Mouse (Mus musculus) myocyte (in vitro differentiated cells): Measurements from ENCODE around the gene Atad3a. TPM values are rescaled to one million over a fixed set of nuclear protein-coding genes. Genes with fewer than 3 reads are reported as not detected.
"Not testable (repeated sequence)": the region's sequence is repeated elsewhere in the genome, so short reads cannot be mapped to it uniquely, and the experiment has no call there.

ENCODE experiments used
- H3K27me3 ChIP-seq: one replicate; pipeline ENCODE4 v1.6.1; 2011; ENCODE audit not compliant: control insufficient read depth, insufficient read depth, insufficient read length
- H3K36me3 ChIP-seq: one replicate; pipeline ENCODE4 v1.6.1; 2011; ENCODE audit not compliant: control insufficient read depth, insufficient read depth
- H3K4me2 ChIP-seq: one replicate; pipeline ENCODE4 v1.6.1; 2011; ENCODE audit warnings: low read depth, control low read depth
- H3K4me3 ChIP-seq: one replicate; pipeline ENCODE4 v1.5.1; 2011; ENCODE audit warnings: mild to moderate bottlenecking, control low read depth, moderate library complexity
- H3K79me2 ChIP-seq: one replicate; pipeline ENCODE4 v1.6.1; 2011; ENCODE audit not compliant: control insufficient read depth, insufficient read depth
- H3ac ChIP-seq: one replicate; pipeline ENCODE4 v1.6.1; 2011; ENCODE audit not compliant: control insufficient read depth, insufficient read length
- CEBPB ChIP-seq: IDR thresholded peaks from 2 replicates; pipeline ENCODE4 v1.6.1; 2011; ENCODE audit warnings: mild to moderate bottlenecking, moderate library complexity; ENCODE audit not compliant: poor library complexity, insufficient read depth, severe bottlenecking
- E2F4 ChIP-seq: IDR thresholded peaks from one replicate; pipeline ENCODE4 v1.6.1; 2011; ENCODE audit warnings: mild to moderate bottlenecking, control low read depth, moderate library complexity; ENCODE audit not compliant: insufficient read depth
- MAX ChIP-seq: IDR thresholded peaks from one replicate; pipeline ENCODE4 v1.6.1; 2011; ENCODE audit warnings: low read depth, mild to moderate bottlenecking, control low read depth
- MYOD1 ChIP-seq, 3 experiments: IDR thresholded peaks; one replicate each; pipeline ENCODE4 v1.6.1; 2011; ENCODE audit warnings: control low read depth in 2 of 3, low read depth in 2 of 3, mild to moderate bottlenecking in 2 of 3, moderate library complexity in 1 of 3; ENCODE audit not compliant: insufficient read length in 2 of 3, control insufficient read depth in 1 of 3
- MYOG ChIP-seq, 3 experiments: IDR thresholded peaks; one replicate each; pipeline ENCODE4 v1.6.1; 2011; ENCODE audit warnings: control low read depth in 2 of 3, low read depth in 2 of 3, mild to moderate bottlenecking in 2 of 3; ENCODE audit not compliant: insufficient read length in 2 of 3, control insufficient read depth in 1 of 3, insufficient read depth in 1 of 3
- POLR2A ChIP-seq: IDR thresholded peaks from one replicate; pipeline ENCODE4 v1.6.1; 2011; ENCODE audit warnings: low read depth, mild to moderate bottlenecking, control low read depth, moderate library complexity; ENCODE audit not compliant: insufficient read length
- POLR2AphosphoS2 ChIP-seq: IDR thresholded peaks from one replicate; pipeline ENCODE4 v1.6.1; 2011; ENCODE audit warnings: low read depth, control low read depth; ENCODE audit not compliant: insufficient read length
- REST ChIP-seq: IDR thresholded peaks from one replicate; pipeline ENCODE4 v1.6.1; 2011; ENCODE audit warnings: mild to moderate bottlenecking, control low read depth, moderate library complexity; ENCODE audit not compliant: insufficient read depth, insufficient read length
- SRF ChIP-seq: IDR thresholded peaks from one replicate; pipeline ENCODE4 v1.6.1; 2011; ENCODE audit warnings: low read depth; ENCODE audit not compliant: control insufficient read depth, insufficient read length
- TCF12 ChIP-seq: IDR thresholded peaks from one replicate; pipeline ENCODE4 v1.6.1; 2011; ENCODE audit warnings: mild to moderate bottlenecking, control low read depth; ENCODE audit not compliant: poor library complexity, insufficient read depth, severe bottlenecking
- TCF3 ChIP-seq: IDR thresholded peaks from one replicate; pipeline ENCODE4 v1.6.1; 2011; ENCODE audit warnings: low read depth, control low read depth; ENCODE audit not compliant: insufficient read length
- USF1 ChIP-seq: IDR thresholded peaks from one replicate; pipeline ENCODE4 v1.6.1; 2011; ENCODE audit warnings: low read depth, mild to moderate bottlenecking, control low read depth, moderate library complexity
- polyA plus RNA-seq: library from polyadenylated mRNA; unstranded; fragments of >200 nt; fragmentation: generic; extraction: Trizol; gene quantifications from one replicate; pipeline ENCODE4 v1.2.1, GENCODE M21; 2012; ENCODE audit warnings: missing spikeins

Gene Atad3a
- polyA plus RNA-seq, 1 experiment = 60.9 TPM

- H3K4me3 ChIP-seq = no peak overlapping the region
- no peak for TF ChIP-seq REST
- TF ChIP-seq POLR2A = no peak
- TF ChIP-seq TCF12 = no peak
- no peak for TF ChIP-seq SRF
- TF ChIP-seq MYOG (IDR thresholded peaks at IDR 0.05; ENCODE audit: control insufficient read depth in 1 of 3, insufficient read depth in 1 of 3, insufficient read length in 2 of 3, low read depth in 2 of 3) = no peak
- no peak for TF ChIP-seq MYOD1 (IDR thresholded peaks at IDR 0.05; ENCODE audit: control insufficient read depth in 1 of 3, insufficient read length in 2 of 3, low read depth in 2 of 3)
- no peak for TF ChIP-seq MAX
- TF ChIP-seq USF1 = no peak
- no peak for TF ChIP-seq E2F4
- TF ChIP-seq POLR2AphosphoS2 = no peak
- no peak for TF ChIP-seq CEBPB
- TF ChIP-seq TCF3 = no peak
- H3K27me3 ChIP-seq = no peaks in the 10 kb centered on the region
- no peak overlapping the region for H3ac ChIP-seq
- no peak overlapping the region for H3K4me2 ChIP-seq
- peaks cover 38% of the 10 kb centered on the region for H3K36me3 ChIP-seq
- H3K79me2 ChIP-seq = no peaks in the 10 kb centered on the region
Observed at GRCm38 (mm10) chr4:155746036-155746548, 14.8 kb downstream of the Atad3a start.

DNA sequence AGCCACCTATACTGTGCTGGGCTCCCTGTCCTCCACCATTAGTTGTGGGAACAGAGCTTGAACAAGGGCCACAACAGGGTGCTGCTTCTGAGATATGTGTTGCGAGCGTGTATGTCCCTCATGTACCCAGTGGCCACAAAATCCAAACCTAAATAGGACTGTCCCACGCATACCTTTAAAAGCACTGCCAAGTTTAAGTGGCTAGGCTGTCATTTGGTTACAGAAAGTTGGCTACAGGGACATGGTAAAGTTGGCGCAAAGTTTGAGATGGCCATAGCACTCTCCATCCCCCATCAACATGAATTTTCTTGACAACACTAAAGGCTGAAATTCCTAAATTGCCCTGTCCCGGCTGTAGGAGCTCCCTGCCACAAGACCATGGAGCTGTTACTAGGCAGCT is 15.8 kb downstream of the Atad3a start:
- no peak for TF ChIP-seq SRF
- no peaks in the 10 kb centered on the region for H3K27me3 ChIP-seq
- H3K4me2 ChIP-seq = no peak overlapping the region
- no peaks in the 10 kb centered on the region for H3K79me2 ChIP-seq
- H3ac ChIP-seq = no peak overlapping the region
- peaks cover 33% of the 10 kb centered on the region for H3K36me3 ChIP-seq
- H3K4me3 ChIP-seq = no peak overlapping the region

- H3K4me3 ChIP-seq = no peak overlapping the region
- peaks cover 29% of the 10 kb centered on the region for H3K36me3 ChIP-seq
- H3ac ChIP-seq = no peak overlapping the region
- no peak for TF ChIP-seq REST
- TF ChIP-seq MAX = no peak
- no peak for TF ChIP-seq USF1
- TF ChIP-seq MYOG (IDR thresholded peaks at IDR 0.05; ENCODE audit: control insufficient read depth in 1 of 3, insufficient read depth in 1 of 3, insufficient read length in 2 of 3, low read depth in 2 of 3) = no peak
- no peak for TF ChIP-seq TCF3
- no peak for TF ChIP-seq POLR2A
- no peak for TF ChIP-seq POLR2AphosphoS2
- no peak for TF ChIP-seq CEBPB
- no peak for TF ChIP-seq TCF12
- TF ChIP-seq E2F4 = no peak
- TF ChIP-seq SRF = no peak
- no peak for TF ChIP-seq MYOD1 (IDR thresholded peaks at IDR 0.05; ENCODE audit: control insufficient read depth in 1 of 3, insufficient read length in 2 of 3, low read depth in 2 of 3)
- H3K27me3 ChIP-seq = no peaks in the 10 kb centered on the region
- no peaks in the 10 kb centered on the region for H3K79me2 ChIP-seq
- H3K4me2 ChIP-seq = no peak overlapping the region
Observed at GRCm38 (mm10) chr4:155744474-155744873, 16.4 kb downstream of the Atad3a start.

DNA sequence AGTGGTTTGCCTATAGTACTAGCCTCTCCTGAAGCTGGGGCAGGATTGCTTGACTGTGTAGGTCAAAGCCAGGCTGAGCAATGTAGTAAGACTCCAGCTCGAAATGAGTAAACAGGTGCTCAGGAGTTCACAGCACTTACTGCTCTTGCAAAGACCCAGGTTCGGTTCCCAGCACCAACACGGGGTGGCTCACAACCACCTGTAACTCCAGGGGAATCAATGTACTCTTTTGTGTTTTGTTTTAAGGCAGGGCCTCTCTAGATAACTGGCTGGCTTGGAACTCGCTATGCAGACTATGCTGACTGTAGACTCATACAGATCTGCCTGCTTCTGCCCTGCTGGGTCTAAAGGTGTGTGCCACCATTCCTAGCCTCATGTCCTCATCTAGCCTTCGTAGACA is 18.2 kb downstream of the Atad3a start:
- peaks cover 15% of the 10 kb centered on the region for H3K36me3 ChIP-seq
- TF ChIP-seq SRF (no peak), POLR2A (no peak), MYOG (IDR thresholded peaks at IDR 0.05; ENCODE audit: control insufficient read depth in 1 of 3, insufficient read depth in 1 of 3, insufficient read length in 2 of 3, low read depth in 2 of 3) (no peak), CEBPB (no peak), TCF12 (no peak)
- H3K27me3 ChIP-seq = no peaks in the 10 kb centered on the region

DNA sequence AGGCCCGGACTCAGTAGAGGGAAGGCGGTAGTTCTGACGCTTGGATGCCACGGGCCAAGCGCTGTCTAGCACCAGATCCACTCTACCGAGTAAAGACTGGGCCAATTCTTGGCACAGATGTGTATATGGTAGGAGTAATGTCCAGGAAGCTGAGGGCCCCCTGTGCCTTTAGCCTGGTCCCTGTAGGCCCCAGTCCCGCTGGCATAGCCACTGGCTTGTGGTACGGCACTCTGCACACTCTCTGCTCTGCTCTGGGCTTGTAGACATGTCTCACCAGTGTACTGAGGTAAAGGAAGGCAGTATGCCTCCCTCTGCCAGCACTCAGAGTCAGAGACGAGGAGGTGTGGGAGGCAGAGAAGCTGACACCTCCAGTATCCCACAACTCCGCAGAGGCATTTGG is 20.2 kb downstream of the Atad3a start:
- not testable (repeated sequence) for H3K4me2 ChIP-seq, H3K79me2 ChIP-seq, H3ac ChIP-seq, H3K27me3 ChIP-seq, H3K4me3 ChIP-seq
- peaks cover 18% of the 10 kb centered on the region for H3K36me3 ChIP-seq

More for the DNA sequence above, 18.2 kb downstream of the Atad3a start:
- no peak overlapping the region for H3ac ChIP-seq
- no peaks in the 10 kb centered on the region for H3K79me2 ChIP-seq
- H3K4me3 ChIP-seq = no peak overlapping the region
- no peak overlapping the region for H3K4me2 ChIP-seq
